Mouse (Mus musculus): Measurements from ENCODE around the gene Slc6a6. TPM values are rescaled to one million over a fixed set of nuclear protein-coding genes. Genes with fewer than 3 reads are reported as not detected.

Slc6a6 gene
- polyA plus RNA-seq, 2 experiments, result 7.5 to 8.0 TPM

- no peak overlapping the region for H3K9ac ChIP-seq (replicated peaks)
- ATAC-seq (ENCODE audit: insufficient read depth), result no peak
Observed at GRCm38 (mm10) chr6:91779206-91779605, 95.4 kb downstream of the Slc6a6 start.

GRCm38 (mm10) chr6:91785018-91785417 lies 101.2 kb downstream of the Slc6a6 start:
- no peaks in the 10 kb centered on the region for H3K27me3 ChIP-seq (ENCODE audit: control insufficient read depth, insufficient read depth, low read length)
- no peak overlapping the region for H3K27ac ChIP-seq
- ATAC-seq (ENCODE audit: insufficient read depth) (no peak), DNase-seq (ENCODE audit: low read depth in 3 of 3, low spot score in 3 of 3) (no peak)
- no peaks in the 10 kb centered on the region for H3K9me3 ChIP-seq (ENCODE audit: control insufficient read depth, low read length)
- no peaks in the 10 kb centered on the region for H3K36me3 ChIP-seq (replicated peaks; ENCODE audit: control insufficient read depth, insufficient read depth, low read depth)
- no peak overlapping the region for H3K4me3 ChIP-seq (ENCODE audit: insufficient read depth in 1 of 2, low read depth in 2 of 2, low read length in 2 of 2)
- 55% methylated on average over 3 of the region's 3 CpGs for WGBS (ENCODE audit: insufficient replicate concordance)
- H3K9ac ChIP-seq (replicated peaks), result no peak overlapping the region
- H3K4me2 ChIP-seq (ENCODE audit: low read depth), result no peak overlapping the region
- no peak for TF ChIP-seq EP300 (IDR thresholded peaks at IDR 0.05; ENCODE audit: low read depth)
- no peak for TF ChIP-seq CTCF (IDR thresholded peaks at IDR 0.05; ENCODE audit: low read depth)
- no peaks in the 10 kb centered on the region for H3K4me1 ChIP-seq (replicated peaks; ENCODE audit: control insufficient read depth in 2 of 2, insufficient read depth in 2 of 2, low read length in 1 of 2)

More at GRCm38 (mm10) chr6:91779206-91779605, 95.4 kb downstream of the Slc6a6 start:
- H3K4me3 ChIP-seq (ENCODE audit: insufficient read depth in 1 of 2, low read depth in 2 of 2, low read length in 2 of 2), result no peak overlapping the region
- TF ChIP-seq CTCF (IDR thresholded peaks at IDR 0.05; ENCODE audit: low read depth) (no peak), EP300 (IDR thresholded peaks at IDR 0.05; ENCODE audit: low read depth) (no peak)
- H3K4me2 ChIP-seq (ENCODE audit: low read depth), result no peak overlapping the region
- no peak for DNase-seq (ENCODE audit: low read depth in 3 of 3, low spot score in 3 of 3)
- H3K27ac ChIP-seq, result no peak overlapping the region
- H3K36me3 ChIP-seq (replicated peaks; ENCODE audit: control insufficient read depth, insufficient read depth, low read depth), result no peaks in the 10 kb centered on the region
- 44% methylated on average over 9 of the region's 9 CpGs for WGBS (ENCODE audit: insufficient replicate concordance)
- H3K4me1 ChIP-seq (replicated peaks; ENCODE audit: control insufficient read depth in 2 of 2, insufficient read depth in 2 of 2, low read length in 1 of 2), result no peaks in the 10 kb centered on the region
- no peaks in the 10 kb centered on the region for H3K9me3 ChIP-seq (ENCODE audit: control insufficient read depth, low read length)
- H3K27me3 ChIP-seq (ENCODE audit: control insufficient read depth, insufficient read depth, low read length), result no peaks in the 10 kb centered on the region

DNA sequence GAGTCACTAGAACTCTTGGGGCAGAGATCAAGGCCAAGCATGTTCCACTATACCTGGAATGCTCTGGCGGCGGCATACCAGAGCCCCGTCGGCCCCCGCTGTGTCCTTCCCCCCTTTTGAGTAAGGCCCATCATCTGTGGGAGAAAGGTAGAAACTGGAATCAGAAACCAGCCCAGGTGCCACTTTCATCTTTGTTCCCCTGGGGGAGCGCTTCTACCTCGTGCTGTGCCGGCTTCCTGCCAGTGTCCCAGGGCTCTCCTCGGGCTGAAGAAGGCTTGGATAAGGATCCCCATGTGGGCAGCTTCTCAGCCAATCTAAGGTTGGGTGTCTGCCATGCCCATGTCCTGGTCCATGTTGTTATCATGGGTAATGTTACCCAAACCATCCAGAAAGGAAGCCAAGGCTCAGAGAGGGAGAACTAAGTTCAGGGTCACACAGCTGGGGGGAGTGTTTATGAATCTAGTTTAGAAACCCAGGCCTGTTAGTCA lies 104.5 kb downstream of the Slc6a6 start:
- H3K27me3 ChIP-seq (ENCODE audit: control insufficient read depth, insufficient read depth, low read length), result no peaks in the 10 kb centered on the region
- DNase-seq (ENCODE audit: low read depth in 3 of 3, low spot score in 3 of 3), result no peak
- H3K4me3 ChIP-seq (ENCODE audit: insufficient read depth in 1 of 2, low read depth in 2 of 2, low read length in 2 of 2), result no peak overlapping the region
- H3K4me2 ChIP-seq (ENCODE audit: low read depth), result no peak overlapping the region
- H3K9me3 ChIP-seq (ENCODE audit: control insufficient read depth, low read length), result no peaks in the 10 kb centered on the region
- no peaks in the 10 kb centered on the region for H3K4me1 ChIP-seq (replicated peaks; ENCODE audit: control insufficient read depth in 2 of 2, insufficient read depth in 2 of 2, low read length in 1 of 2)
- WGBS (ENCODE audit: insufficient replicate concordance), result 64% methylated on average over 9 of the region's 9 CpGs
- TF ChIP-seq CTCF (IDR thresholded peaks at IDR 0.05; ENCODE audit: low read depth), result no peak
- no peak for TF ChIP-seq EP300 (IDR thresholded peaks at IDR 0.05; ENCODE audit: low read depth)
- ATAC-seq (ENCODE audit: insufficient read depth), result no peak
- no peak overlapping the region for H3K9ac ChIP-seq (replicated peaks)
- no peaks in the 10 kb centered on the region for H3K36me3 ChIP-seq (replicated peaks; ENCODE audit: control insufficient read depth, insufficient read depth, low read depth)
- H3K27ac ChIP-seq, result no peak overlapping the region

DNA sequence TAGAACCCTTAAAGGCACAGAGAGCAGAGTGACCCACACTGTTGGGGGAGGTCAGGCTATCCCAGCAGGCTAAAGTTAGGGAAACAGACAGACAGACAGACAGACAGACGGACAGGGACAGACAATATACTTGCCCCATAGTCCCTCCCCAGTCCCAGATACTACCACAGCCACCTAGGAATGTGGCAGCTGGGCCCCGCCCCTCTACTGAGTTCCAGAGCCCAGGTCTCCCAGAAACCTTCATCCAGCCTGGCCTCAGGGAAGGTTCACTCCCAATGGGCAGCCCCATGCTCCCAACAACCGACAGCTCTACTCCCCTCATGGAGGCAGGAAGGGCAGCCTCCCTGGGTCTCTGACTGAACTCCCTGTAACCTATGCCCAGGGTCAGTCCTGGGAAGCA lies 111.8 kb downstream of the Slc6a6 start:
- WGBS (ENCODE audit: insufficient replicate concordance), result 45% methylated on average over 3 of the region's 3 CpGs
- ATAC-seq (ENCODE audit: insufficient read depth), result no peak
- no peak for DNase-seq (ENCODE audit: low read depth in 3 of 3, low spot score in 3 of 3)
- TF ChIP-seq CTCF (IDR thresholded peaks at IDR 0.05; ENCODE audit: low read depth), result no peak
- no peak for TF ChIP-seq EP300 (IDR thresholded peaks at IDR 0.05; ENCODE audit: low read depth)
- H3K9me3 ChIP-seq (ENCODE audit: control insufficient read depth, low read length), result no peaks in the 10 kb centered on the region
- H3K27ac ChIP-seq, result no peak overlapping the region
- no peak overlapping the region for H3K4me2 ChIP-seq (ENCODE audit: low read depth)
- H3K27me3 ChIP-seq (ENCODE audit: control insufficient read depth, insufficient read depth, low read length), result no peaks in the 10 kb centered on the region
- no peak overlapping the region for H3K4me3 ChIP-seq (ENCODE audit: insufficient read depth in 1 of 2, low read depth in 2 of 2, low read length in 2 of 2)
- no peak overlapping the region for H3K9ac ChIP-seq (replicated peaks)
- no peaks in the 10 kb centered on the region for H3K36me3 ChIP-seq (replicated peaks; ENCODE audit: control insufficient read depth, insufficient read depth, low read depth)
- no peaks in the 10 kb centered on the region for H3K4me1 ChIP-seq (replicated peaks; ENCODE audit: control insufficient read depth in 2 of 2, insufficient read depth in 2 of 2, low read length in 1 of 2)

- WGBS (ENCODE audit: insufficient replicate concordance), result 48% methylated on average over 9 of the region's 9 CpGs
- Histone ChIP-seq H3K4me3 (ENCODE audit: insufficient read depth in 1 of 2, low read depth in 2 of 2, low read length in 2 of 2) (no peak overlapping the region), H3K4me2 (ENCODE audit: low read depth) (no peak overlapping the region), H3K9me3 (ENCODE audit: control insufficient read depth, low read length) (no peaks in the 10 kb centered on the region), H3K9ac (replicated peaks) (no peak overlapping the region), H3K36me3 (replicated peaks; ENCODE audit: control insufficient read depth, insufficient read depth, low read depth) (no peaks in the 10 kb centered on the region), H3K27ac (no peak overlapping the region), H3K27me3 (ENCODE audit: control insufficient read depth, insufficient read depth, low read length) (no peaks in the 10 kb centered on the region), H3K4me1 (replicated peaks; ENCODE audit: control insufficient read depth in 2 of 2, insufficient read depth in 2 of 2, low read length in 1 of 2) (no peaks in the 10 kb centered on the region)
- no peak for DNase-seq (ENCODE audit: low read depth in 3 of 3, low spot score in 3 of 3)
- TF ChIP-seq EP300 (IDR thresholded peaks at IDR 0.05; ENCODE audit: low read depth) (no peak), CTCF (IDR thresholded peaks at IDR 0.05; ENCODE audit: low read depth) (no peak)
- ATAC-seq (ENCODE audit: insufficient read depth), result no peak
Observed at GRCm38 (mm10) chr6:91796064-91796463, 112.2 kb downstream of the Slc6a6 start.
